Mouse (Mus musculus) hindbrain, embryonic 10.5 days (tissue): ENCODE measurements around the gene Arhgef25. TPM values are rescaled to one million over a fixed set of nuclear protein-coding genes. Genes with fewer than 3 reads are reported as not detected.

Source experiments
- DNase-seq: peaks from one replicate; pipeline ENCODE4 v3.0.0-alpha.2; 2017; ENCODE audit warnings: low spot score
- H3K27ac ChIP-seq: fragments of 300-500 bp; sonication (generic); 2 replicates; pipeline ENCODE4 v1.5.1; 2016; ENCODE audit warnings: mild to moderate bottlenecking, moderate library complexity
- H3K27me3 ChIP-seq: fragments of 300-500 bp; sonication (generic); 2 replicates; pipeline ENCODE4 v1.6.1; 2016; ENCODE audit warnings: mild to moderate bottlenecking; ENCODE audit not compliant: poor library complexity, insufficient read depth, severe bottlenecking
- H3K36me3 ChIP-seq: fragments of 300-500 bp; sonication (generic); 2 replicates; pipeline ENCODE4 v1.6.1; 2016; ENCODE audit warnings: mild to moderate bottlenecking, moderate library complexity
- H3K4me1 ChIP-seq: fragments of 300-500 bp; sonication (generic); replicated peaks from 2 replicates; pipeline ENCODE4 v1.6.1; 2016; ENCODE audit warnings: mild to moderate bottlenecking
- H3K4me3 ChIP-seq: fragments of 300-500 bp; sonication (generic); 2 replicates; pipeline ENCODE4 v1.5.1; 2016; ENCODE audit warnings: mild to moderate bottlenecking, moderate library complexity
- H3K9me3 ChIP-seq: fragments of 300-500 bp; sonication (generic); 2 replicates; pipeline ENCODE4 v1.6.1; 2016; ENCODE audit warnings: mild to moderate bottlenecking, moderate library complexity
- WGBS: fragments of 180-500 bp; shearing (Covaris S2); methylation state at CpG from one replicate; pipeline ENCODE4 v1.1.7; 2016; 5-methylcytosine and 5-hydroxymethylcytosine counted together
- polyA plus RNA-seq: library from polyadenylated mRNA; unstranded; fragments of >200 nt; fragmentation: Nextera tagmentation; extraction: Ambion mirVana; gene quantifications from 2 replicates; pipeline ENCODE4 v1.2.1, GENCODE M21; 2016

Gene Arhgef25
- 29.8 and 33.5 TPM in 2 replicates for polyA plus RNA-seq

GRCm38 (mm10) chr10:127189651-127190381 lies at the start of gene Arhgef25:
Arhgef25 (minus strand) TSS chr10:127190083.
- DNase-seq, result peak; percentile 76
- H3K36me3 ChIP-seq, result peaks cover 50% of the 10 kb centered on the region
- H3K27ac ChIP-seq, result peak within 1 kb of the TSS; percentile 94
- H3K4me1 ChIP-seq, result peaks cover 73% of the 10 kb centered on the region
- H3K4me3 ChIP-seq, result peak within 1 kb of the TSS; percentile 76
- under 1% methylated on average over 35 of the region's 35 CpGs for WGBS
- peaks cover 3% of the 10 kb centered on the region; the same call in 1 of the 2 replicates for H3K9me3 ChIP-seq
- peaks cover 17% of the 10 kb centered on the region for H3K27me3 ChIP-seq

- H3K27ac ChIP-seq, result no peak overlapping the region
- H3K27me3 ChIP-seq, result peaks cover 10% of the 10 kb centered on the region; the same call in 1 of the 2 replicates
- 69% methylated on average over 18 of the region's 18 CpGs for WGBS
- H3K4me1 ChIP-seq, result peaks cover 25% of the 10 kb centered on the region
- no peak overlapping the region for H3K4me3 ChIP-seq
- peaks cover 88% of the 10 kb centered on the region for H3K36me3 ChIP-seq
- DNase-seq, result no peak
- no peaks in the 10 kb centered on the region for H3K9me3 ChIP-seq
Observed at GRCm38 (mm10) chr10:127238241-127238824, 48.5 kb upstream of the Arhgef25 start.

GRCm38 (mm10) chr10:127236541-127236940 lies 46.7 kb upstream of the Arhgef25 start:
- WGBS, result 47% methylated on average over 9 of the region's 9 CpGs
- H3K4me1 ChIP-seq, result peaks cover 27% of the 10 kb centered on the region
- 0 out of 2 replicates have a peak overlapping the region, but pooled peaks have one; percentile 0 for H3K4me3 ChIP-seq
- peaks cover 80% of the 10 kb centered on the region for H3K36me3 ChIP-seq
- no peak overlapping the region; the same call in 1 of the 2 replicates for H3K27ac ChIP-seq
- H3K27me3 ChIP-seq, result peaks cover 10% of the 10 kb centered on the region; the same call in 1 of the 2 replicates
- DNase-seq, result peak; percentile 14
- H3K9me3 ChIP-seq, result no peaks in the 10 kb centered on the region

- Histone ChIP-seq H3K27me3 (peaks cover 3% of the 10 kb centered on the region; the same call in 1 of the 2 replicates), H3K27ac (no peak overlapping the region), H3K4me3 (no peak overlapping the region), H3K4me1 (peaks cover 22% of the 10 kb centered on the region), H3K36me3 (peaks cover 70% of the 10 kb centered on the region), H3K9me3 (no peaks in the 10 kb centered on the region)
- no peak for DNase-seq
- WGBS, result 82% methylated on average over 9 of the region's 9 CpGs
Observed at GRCm38 (mm10) chr10:127233141-127233540, 43.3 kb upstream of the Arhgef25 start.

GRCm38 (mm10) chr10:127231741-127232140 lies 41.9 kb upstream of the Arhgef25 start:
- 87% methylated on average over 14 of the region's 14 CpGs for WGBS
- Histone ChIP-seq H3K4me1 (peaks cover 21% of the 10 kb centered on the region), H3K27ac (no peak overlapping the region), H3K27me3 (peaks cover 10% of the 10 kb centered on the region; the same call in 1 of the 2 replicates), H3K36me3 (peaks cover 62% of the 10 kb centered on the region), H3K4me3 (no peak overlapping the region), H3K9me3 (no peaks in the 10 kb centered on the region)
- no peak for DNase-seq

- H3K27me3 ChIP-seq, result peaks cover 10% of the 10 kb centered on the region; the same call in 1 of the 2 replicates
- peaks cover 18% of the 10 kb centered on the region; the same call in 1 of the 2 replicates for H3K4me1 ChIP-seq
- peaks cover 52% of the 10 kb centered on the region for H3K36me3 ChIP-seq
- WGBS, result 88% methylated on average over 12 of the region's 12 CpGs
- no peaks in the 10 kb centered on the region for H3K9me3 ChIP-seq
- H3K27ac ChIP-seq, result no peak overlapping the region
- DNase-seq, result no peak
- no peak overlapping the region for H3K4me3 ChIP-seq
Observed at GRCm38 (mm10) chr10:127230693-127231092, 40.8 kb upstream of the Arhgef25 start.

GRCm38 (mm10) chr10:127228897-127229296 lies 39.0 kb upstream of the Arhgef25 start:
- Histone ChIP-seq H3K36me3 (peaks cover 44% of the 10 kb centered on the region), H3K4me3 (no peak overlapping the region), H3K27me3 (peaks cover 10% of the 10 kb centered on the region; the same call in 1 of the 2 replicates), H3K4me1 (peaks cover 18% of the 10 kb centered on the region; the same call in 1 of the 2 replicates), H3K27ac (no peak overlapping the region), H3K9me3 (no peaks in the 10 kb centered on the region)
- WGBS, result 25% methylated on average over 4 of the region's 4 CpGs
- peak; percentile 39 for DNase-seq

GRCm38 (mm10) chr10:127227163-127227562 lies 37.3 kb upstream of the Arhgef25 start:
- peaks cover 18% of the 10 kb centered on the region; the same call in 1 of the 2 replicates for H3K4me1 ChIP-seq
- 90% methylated on average over 8 of the region's 8 CpGs for WGBS
- H3K27me3 ChIP-seq, result peaks cover 10% of the 10 kb centered on the region; the same call in 1 of the 2 replicates
- DNase-seq, result no peak
- H3K9me3 ChIP-seq, result no peaks in the 10 kb centered on the region
- no peak overlapping the region for H3K27ac ChIP-seq
- peaks cover 34% of the 10 kb centered on the region for H3K36me3 ChIP-seq
- H3K4me3 ChIP-seq, result no peak overlapping the region

GRCm38 (mm10) chr10:127226318-127226895 lies 36.5 kb upstream of the Arhgef25 start:
- WGBS, result 69% methylated on average over 8 of the region's 8 CpGs
- DNase-seq, result peak; percentile 16

GRCm38 (mm10) chr10:127225732-127226131 lies 35.8 kb upstream of the Arhgef25 start:
- no peak for DNase-seq
- Histone ChIP-seq H3K4me1 (peaks cover 9% of the 10 kb centered on the region; the same call in 1 of the 2 replicates), H3K9me3 (no peaks in the 10 kb centered on the region), H3K27me3 (peaks cover 10% of the 10 kb centered on the region; the same call in 1 of the 2 replicates), H3K36me3 (peaks cover 22% of the 10 kb centered on the region), H3K4me3 (no peak overlapping the region), H3K27ac (no peak overlapping the region)
- WGBS, result 19% methylated on average over 10 of the region's 10 CpGs

More at GRCm38 (mm10) chr10:127226318-127226895, 36.5 kb upstream of the Arhgef25 start:
- no peaks in the 10 kb centered on the region for H3K9me3 ChIP-seq
- peaks cover 28% of the 10 kb centered on the region for H3K36me3 ChIP-seq
- H3K27me3 ChIP-seq, result peaks cover 10% of the 10 kb centered on the region; the same call in 1 of the 2 replicates
- H3K27ac ChIP-seq, result no peak overlapping the region
- no peak overlapping the region for H3K4me3 ChIP-seq
- peaks cover 14% of the 10 kb centered on the region; the same call in 1 of the 2 replicates for H3K4me1 ChIP-seq

- Histone ChIP-seq H3K36me3 (peaks cover 17% of the 10 kb centered on the region; the same call in 1 of the 2 replicates), H3K27me3 (peaks cover 10% of the 10 kb centered on the region; the same call in 1 of the 2 replicates), H3K4me3 (no peak overlapping the region), H3K27ac (no peak overlapping the region), H3K9me3 (no peaks in the 10 kb centered on the region), H3K4me1 (peaks cover 9% of the 10 kb centered on the region; the same call in 1 of the 2 replicates)
- DNase-seq, result no peak
- 31% methylated on average over 6 of the region's 6 CpGs for WGBS
Observed at GRCm38 (mm10) chr10:127225213-127225612, 35.3 kb upstream of the Arhgef25 start.

GRCm38 (mm10) chr10:127218339-127218738 lies 28.5 kb upstream of the Arhgef25 start:
- H3K27me3 ChIP-seq, result no peaks in the 10 kb centered on the region
- 92% methylated on average over 2 of the region's 2 CpGs for WGBS
- DNase-seq, result no peak

More at GRCm38 (mm10) chr10:127218339-127218738, 28.5 kb upstream of the Arhgef25 start:
- no peaks in the 10 kb centered on the region for H3K36me3 ChIP-seq
- no peak overlapping the region for H3K27ac ChIP-seq
- no peak overlapping the region for H3K4me3 ChIP-seq
- no peaks in the 10 kb centered on the region for H3K9me3 ChIP-seq
- no peaks in the 10 kb centered on the region for H3K4me1 ChIP-seq
